16 mouse cellular contexts compared by ENCODE assay signal in the genomic region with DNA sequence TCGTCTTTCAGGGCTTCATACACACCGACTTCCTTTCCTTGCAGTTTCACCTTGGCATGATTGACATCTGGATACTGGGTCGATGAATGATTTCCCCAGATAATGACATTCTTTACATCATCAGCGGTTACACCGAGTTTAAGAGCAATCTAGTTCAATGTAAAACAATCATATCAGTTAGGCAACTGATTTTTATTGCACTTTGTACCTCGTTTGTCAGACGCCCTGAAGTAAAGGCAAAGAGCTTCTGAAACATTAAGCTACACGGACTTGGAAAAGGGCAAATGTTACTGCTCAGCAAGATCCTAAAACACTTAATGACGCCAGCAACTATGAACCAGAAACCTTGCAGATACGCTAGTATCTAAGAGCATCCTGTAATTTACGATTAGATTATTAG.
"Had no signal": no experiment of that assay in that cellular context is flagged by ENCODE, and none has a peak within 500 bp of the region (broad histone marks: within the 10 kb centered on the region; RNA-seq: fewer than 3 reads in every experiment).

No protein-coding gene starts in this region.

- H3K27ac ChIP-seq: neural tube, embryonic 12.5 days; neural tube, embryonic 13.5 days; neural tube, embryonic 15.5 days; stomach, embryonic 15.5 days; stomach, postnatal 0 days had no signal

- H3K4me2 ChIP-seq: neural tube, embryonic 12.5 days; neural tube, embryonic 13.5 days; neural tube, embryonic 15.5 days; stomach, embryonic 15.5 days had no signal

- H3K9me3 ChIP-seq: neural tube, embryonic 12.5 days; neural tube, embryonic 13.5 days; neural tube, embryonic 15.5 days; stomach, embryonic 15.5 days had no signal

- DNase-seq: retina, postnatal 1 day; right cerebral cortex, postnatal 14 days; right cerebral cortex, postnatal 25 days; right cerebral cortex, postnatal 4 days; spleen, adult 18-20 months; thymus, adult 18-20 months; thymus, adult 2 months; thymus, postnatal 14 days; thymus, postnatal 25 days; thymus, postnatal 36 days; thymus, postnatal 4 days had no signal

- H3K27me3 ChIP-seq: neural tube, embryonic 12.5 days; neural tube, embryonic 13.5 days; neural tube, embryonic 15.5 days; stomach, embryonic 15.5 days had no signal

- H3K4me1 ChIP-seq: neural tube, embryonic 12.5 days; neural tube, embryonic 13.5 days; neural tube, embryonic 15.5 days; stomach, embryonic 15.5 days had no signal

- H3K9ac ChIP-seq: neural tube, embryonic 12.5 days; neural tube, embryonic 13.5 days; neural tube, embryonic 15.5 days; stomach, embryonic 15.5 days had no signal

- H3K4me3 ChIP-seq: neural tube, embryonic 12.5 days; neural tube, embryonic 13.5 days; neural tube, embryonic 15.5 days; stomach, embryonic 15.5 days had no signal
